Mouse (Mus musculus) liver, postnatal 0 days (tissue): ENCODE data around the gene Fndc3a.

Experiments used
- CTCF ChIP-seq: sonication (generic); IDR thresholded peaks from 2 replicates; pipeline ENCODE4 v1.5.1; 2016; ENCODE audit warnings: antibody characterized with exemption, low read depth
- EP300 ChIP-seq: IDR thresholded peaks from 2 replicates; pipeline ENCODE4 v1.6.1; 2016; ENCODE audit warnings: antibody characterized with exemption, low read depth, mild to moderate bottlenecking

- TF ChIP-seq CTCF: no peak
- TF ChIP-seq EP300: no peak
These were observed 115.6 kb downstream of the Fndc3a start for GRCm38 (mm10) chr14:72594191-72594590.
